Mouse (Mus musculus) hematopoietic stem cell, adult 5-6 weeks (primary cell): ENCODE data around the gene Cep41. TPM values are rescaled to one million over a fixed set of nuclear protein-coding genes. Genes with fewer than 3 reads are reported as not detected.

ENCODE experiments used
- ATAC-seq, 2 experiments: fragments of 125-278 bp in 1 of 2; replicated peaks in 1 of 2; 2 replicates each; pipeline ENCODE4 v1.8.0; 2016 to 2017; ENCODE audit warnings: inconsistent platforms in 2 of 2, mild to moderate bottlenecking in 2 of 2, moderate number of reproducible peaks in 2 of 2, low read depth in 1 of 2, moderate TSS enrichment in 1 of 2; ENCODE audit not compliant: low FRiP score in 2 of 2, poor library complexity in 2 of 2, severe bottlenecking in 2 of 2, insufficient read depth in 1 of 2, low TSS enrichment in 1 of 2
- total RNA-seq: library from RNA; stranded (forward); fragments of 172-1452, 232-1000 nt; gene quantifications from 2 replicates; pipeline ENCODE4 v1.2.3, GENCODE M21; 2017

Gene Cep41
- total RNA-seq, 1 experiment from 2014 or later, result 16.6 TPM

DNA sequence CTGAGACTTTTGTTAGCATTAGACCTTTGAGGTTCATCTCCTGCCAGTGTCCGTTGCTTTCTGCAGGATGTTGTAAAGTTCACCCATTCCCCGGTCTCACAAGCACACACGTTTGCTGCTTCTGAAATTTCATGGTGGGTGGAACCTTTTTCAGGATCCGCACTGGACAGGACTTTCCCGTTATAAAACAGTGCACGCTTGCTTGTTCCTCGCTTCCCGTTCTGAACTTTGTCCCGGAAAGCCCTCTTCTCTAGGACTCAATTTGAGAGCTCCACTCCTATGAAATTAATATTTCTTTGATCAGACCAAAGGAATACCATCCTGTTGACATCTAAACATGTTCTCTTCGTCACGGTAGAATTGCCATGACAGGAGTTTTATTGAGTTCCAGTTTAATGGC is 20.3 kb upstream of the Cep41 start:
- ATAC-seq, result no peak

DNA sequence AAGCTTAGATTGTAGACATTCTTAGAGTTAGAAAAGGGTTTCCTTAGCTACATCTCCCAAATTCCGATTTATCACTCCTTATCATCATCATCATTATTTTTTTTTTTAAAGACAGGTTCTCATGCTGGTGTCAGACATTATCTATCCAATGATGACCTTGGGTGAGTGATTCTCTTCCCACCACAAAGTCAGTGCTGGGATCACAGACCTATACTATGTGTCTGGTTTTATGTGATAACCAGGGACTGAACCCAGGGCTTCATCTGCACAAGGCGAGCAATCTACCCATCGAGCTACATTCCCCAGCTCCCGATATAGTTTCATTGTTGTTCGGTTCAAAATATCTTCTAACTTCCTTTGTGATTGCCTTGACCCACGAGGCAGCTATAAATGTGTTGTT is 19.9 kb upstream of the Cep41 start:
- ATAC-seq, result no peak

DNA sequence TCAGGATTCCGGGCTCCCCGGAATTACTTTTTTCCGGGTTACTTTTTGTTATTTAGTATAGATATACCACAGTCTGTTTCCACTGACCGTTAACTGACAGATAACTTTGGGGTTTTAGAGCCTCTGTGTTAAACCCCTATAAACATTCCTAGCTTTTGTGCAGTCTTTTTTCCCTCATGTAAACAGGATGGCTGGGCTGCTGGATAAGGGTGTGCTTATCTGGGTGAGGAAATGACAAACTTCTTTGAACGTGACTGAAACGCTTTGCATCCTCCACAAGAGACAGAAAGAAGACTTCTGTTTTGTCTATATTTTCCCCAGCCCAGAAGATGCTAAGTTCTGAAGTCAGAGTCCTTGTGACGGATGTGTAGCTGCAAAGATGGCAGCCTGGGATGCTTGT is 18.9 kb upstream of the Cep41 start:
- ATAC-seq, result no peak

DNA sequence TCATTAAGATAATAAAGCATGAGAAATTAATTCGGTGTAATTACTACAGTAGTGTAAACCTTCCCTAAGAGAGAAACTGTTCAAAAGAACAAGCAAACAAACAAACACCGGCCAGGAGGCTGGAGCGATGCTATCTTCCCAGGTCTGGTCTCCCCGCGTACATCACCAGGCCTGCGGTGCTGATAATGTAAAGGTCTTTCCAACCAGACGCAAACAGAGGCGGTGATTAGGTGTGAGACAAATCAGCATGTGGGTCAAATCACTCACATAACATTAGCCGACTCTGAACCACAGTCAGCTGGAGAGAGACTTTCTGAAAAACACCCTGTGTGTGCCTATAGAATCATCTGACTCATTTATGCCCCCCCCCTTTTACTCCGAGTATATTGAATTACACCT is 17.8 kb upstream of the Cep41 start:
- no peak for ATAC-seq

DNA sequence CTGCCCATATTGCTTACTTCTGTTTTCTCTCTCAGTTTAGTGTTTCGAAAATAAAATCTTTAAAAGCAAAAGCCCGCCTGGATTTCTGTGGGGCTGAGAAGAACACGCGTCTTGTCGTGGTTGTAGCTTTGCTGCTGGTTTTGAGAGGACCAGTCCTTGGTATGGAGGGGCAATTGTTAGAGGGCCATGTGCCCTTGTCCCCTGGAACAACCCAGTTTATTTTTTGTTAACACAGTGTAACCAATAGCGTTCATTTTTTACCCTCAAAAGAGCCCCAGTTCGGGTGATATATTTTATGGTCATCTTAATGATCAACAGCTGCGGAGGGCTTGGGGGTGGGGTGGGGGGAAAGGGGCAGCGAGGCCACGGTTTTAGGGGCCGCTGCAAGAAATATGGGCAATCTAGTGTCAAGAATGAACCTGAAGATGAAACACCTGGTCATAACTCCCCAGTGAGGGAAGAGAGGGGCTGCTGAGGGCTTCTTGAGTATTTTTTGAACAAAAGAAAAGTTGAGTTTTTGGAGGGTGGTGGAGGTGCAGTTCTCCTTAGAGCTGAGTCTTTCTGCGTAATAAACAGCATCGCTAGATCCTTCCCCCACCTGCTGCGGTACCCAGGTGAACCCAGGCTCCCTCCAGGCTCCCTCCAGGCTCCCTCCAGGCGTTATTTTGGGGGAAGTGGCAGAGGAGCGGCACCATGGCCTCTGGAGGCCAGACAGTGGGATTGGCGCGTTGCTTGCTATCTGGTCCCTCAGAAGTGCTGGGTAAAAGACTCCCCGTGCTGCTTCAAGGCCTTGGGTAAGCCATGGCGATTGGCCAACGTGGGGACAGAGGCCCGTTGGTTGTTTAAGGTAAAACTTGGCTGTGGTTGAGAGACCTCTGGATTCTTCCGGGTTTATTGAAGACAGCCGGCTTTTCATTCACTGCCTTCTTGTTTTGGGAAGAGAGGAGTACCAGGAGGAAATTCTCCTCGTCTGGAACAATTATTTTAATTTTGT is 17.1 kb upstream of the Cep41 start:
- ATAC-seq, result no peak

DNA sequence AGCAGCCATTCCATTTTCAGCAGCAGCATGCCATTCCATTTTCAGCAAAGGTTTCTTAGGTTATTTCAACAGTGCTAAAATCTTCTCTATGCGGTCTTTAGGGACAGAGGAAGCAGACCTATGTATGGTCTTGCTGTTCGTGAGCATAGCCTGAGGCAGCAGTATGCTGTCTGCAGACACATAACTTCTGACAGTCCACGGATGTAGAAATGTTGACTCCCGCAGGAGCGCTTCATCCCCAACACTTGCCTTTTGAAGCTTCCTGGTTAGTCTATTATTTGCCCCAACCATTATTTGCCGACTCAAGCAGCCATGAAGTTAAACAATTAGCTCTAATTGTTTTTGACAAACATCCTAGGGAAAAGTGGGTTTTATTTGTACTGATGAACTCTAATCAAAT is 15.6 kb upstream of the Cep41 start:
- ATAC-seq, result no peak

DNA sequence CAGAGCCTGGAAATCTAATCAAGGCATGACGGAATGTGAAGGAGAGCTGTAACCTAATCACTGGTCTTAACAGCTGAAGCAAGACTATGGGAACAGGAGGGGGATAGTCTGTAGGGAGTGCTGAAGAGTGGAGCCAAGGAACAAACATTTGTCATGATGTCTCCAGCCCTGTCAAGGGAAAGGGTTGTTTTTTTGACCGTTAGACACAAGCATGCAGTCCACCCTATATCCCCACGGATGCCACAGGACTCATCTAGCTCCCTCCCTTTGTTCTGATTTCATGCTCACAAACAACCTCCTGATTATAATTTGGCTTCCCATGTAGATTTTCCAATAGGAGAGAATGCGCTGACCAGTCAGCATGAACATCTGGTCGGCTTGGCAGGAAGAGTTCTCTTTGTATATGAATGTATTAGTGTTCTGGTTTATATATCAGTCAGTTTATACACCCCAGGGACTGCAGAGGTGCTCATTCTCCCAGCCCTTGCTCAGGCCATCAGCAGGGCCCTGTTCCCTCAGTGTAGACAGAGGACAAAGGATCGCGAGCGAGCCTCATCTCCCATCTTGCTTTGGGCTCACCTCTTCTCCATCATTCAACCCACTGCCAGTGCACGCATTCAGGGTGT is 10.5 kb upstream of the Cep41 start:
- no peak for ATAC-seq

DNA sequence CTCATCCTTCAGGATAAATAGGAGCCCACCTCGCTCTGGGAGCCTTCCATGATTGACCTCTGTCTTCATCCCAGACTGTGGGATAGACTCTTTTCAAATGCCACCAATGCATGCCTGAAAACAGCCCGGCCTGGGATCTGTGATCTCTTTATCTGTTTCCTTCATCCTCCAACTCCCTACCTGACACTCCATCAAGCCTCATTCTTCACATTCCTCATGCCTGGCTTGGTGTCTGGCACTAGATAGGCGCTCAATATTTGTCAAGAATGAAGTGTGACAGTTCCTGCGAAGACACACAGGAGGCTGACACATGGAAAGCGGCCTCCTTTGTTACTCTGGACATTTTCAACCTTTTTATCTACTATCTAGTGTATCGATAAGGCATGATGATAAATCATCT is 9.9 kb upstream of the Cep41 start:
- no peak for ATAC-seq

DNA sequence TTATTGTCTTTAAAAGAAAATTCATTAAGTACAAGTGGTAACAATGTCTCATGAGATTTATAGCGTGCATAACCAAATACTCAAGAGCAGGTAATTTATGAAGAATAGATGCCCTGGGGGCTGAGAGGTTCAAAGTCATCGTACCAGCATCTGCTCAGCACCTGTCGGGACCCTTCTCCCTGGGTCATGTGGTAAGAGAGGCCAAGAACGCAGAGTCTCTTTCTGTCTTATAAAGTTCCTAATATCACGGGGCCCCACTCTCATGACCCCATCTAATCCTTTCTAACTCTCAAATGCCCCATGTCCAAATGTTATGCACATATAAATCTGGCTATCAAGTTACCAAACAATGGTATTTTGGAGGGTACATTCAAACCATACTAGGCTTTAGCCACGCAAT is 9.3 kb upstream of the Cep41 start:
- no peak for ATAC-seq

DNA sequence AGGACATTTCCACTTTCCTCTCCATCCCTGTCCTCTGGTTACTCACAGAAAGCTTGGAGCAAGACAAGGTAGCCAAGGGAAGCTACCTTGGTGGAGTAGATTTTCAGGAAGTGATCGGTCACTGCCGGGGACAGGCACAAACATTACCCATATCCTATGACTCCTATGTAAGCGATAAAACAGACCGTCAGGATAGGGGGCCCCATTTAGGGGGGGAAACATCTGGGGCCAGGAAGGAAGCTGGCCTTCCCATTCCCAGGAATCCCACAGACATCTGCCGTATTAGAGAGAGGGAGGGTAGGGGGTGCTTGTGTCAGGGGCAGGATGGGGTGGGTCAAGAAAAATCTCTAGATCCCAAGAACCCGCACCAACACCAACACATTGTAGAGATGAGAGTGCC is 6.6 kb upstream of the Cep41 start:
- ATAC-seq, result no peak

DNA sequence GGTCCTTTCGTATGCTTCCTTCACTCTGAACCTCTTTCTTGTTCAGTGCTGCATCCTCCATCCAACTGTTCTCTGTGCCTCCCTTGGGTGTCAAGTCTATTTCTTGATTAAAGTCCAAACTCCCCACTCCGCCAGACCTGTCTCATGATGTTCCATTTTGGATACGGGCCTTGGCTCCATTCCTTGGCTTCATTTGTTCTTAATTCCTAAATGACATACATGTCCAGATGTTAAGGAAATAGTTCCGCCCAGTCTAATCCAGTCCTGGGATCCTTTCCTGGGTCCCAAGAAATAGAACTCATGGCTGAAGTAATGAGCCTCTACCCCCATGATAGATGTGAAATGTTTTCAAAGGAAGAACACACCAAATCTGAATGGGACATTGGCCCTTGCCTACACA is 4.5 kb upstream of the Cep41 start:
- no peak for ATAC-seq

DNA sequence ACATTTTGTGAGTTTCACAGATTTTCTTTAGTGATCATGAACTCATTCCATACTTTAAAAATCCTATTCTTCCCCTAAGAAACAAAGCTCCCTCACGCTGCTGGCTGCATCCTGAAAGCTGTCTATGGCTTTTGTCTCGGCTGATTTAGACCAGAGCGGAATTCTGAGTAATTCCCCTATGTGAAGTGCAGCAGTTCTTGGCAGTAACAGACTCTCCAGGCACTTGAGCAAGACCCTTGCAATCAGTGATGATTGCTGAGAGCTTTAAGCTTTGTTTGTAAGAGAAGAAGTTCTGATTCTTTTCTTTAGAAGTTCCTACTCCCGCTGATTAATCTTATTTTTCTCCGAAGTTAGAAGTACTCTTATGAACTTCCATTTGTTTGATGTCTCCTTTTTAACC is 3.9 kb upstream of the Cep41 start:
- no peak for ATAC-seq

DNA sequence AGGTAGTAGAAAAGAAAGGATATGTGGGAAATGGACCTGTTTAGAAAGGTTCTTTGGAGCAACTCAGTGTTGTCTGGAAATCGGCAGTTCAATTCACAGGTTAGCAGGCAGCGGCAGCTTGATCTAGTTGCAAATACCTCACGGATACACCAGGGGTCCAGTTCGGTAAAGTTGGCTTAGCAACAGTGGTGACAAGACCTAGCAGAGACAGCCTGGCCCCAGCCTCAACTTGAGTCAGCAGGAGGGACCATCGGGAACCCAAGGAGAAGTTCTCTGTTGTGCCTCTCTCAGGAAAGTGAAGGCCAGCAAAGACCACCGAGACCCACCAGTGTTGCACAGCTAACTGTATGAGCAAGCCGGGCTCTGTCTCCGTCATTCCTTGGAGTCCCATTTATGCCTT is 1.6 kb upstream of the Cep41 start:
- no peak for ATAC-seq

DNA sequence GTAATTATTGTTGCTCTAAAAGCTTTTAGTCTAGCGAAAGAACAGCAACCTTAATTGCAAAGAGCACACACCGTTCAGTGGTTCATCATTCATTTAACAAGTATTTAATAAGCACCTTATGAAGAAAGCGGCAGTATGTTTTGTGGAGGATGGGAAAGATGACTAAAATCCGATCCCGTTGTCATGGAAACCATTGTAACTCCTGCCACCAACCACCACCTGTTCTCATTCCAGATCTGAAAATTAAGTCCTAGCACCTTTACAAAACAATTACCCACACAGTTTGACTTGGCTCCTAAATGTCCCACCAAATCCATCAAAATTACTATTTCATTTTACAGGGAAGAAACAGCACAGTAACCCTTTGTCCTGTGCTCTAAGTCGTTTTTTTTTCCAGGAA is 660 bp upstream of the Cep41 start:
- no peak for ATAC-seq

DNA sequence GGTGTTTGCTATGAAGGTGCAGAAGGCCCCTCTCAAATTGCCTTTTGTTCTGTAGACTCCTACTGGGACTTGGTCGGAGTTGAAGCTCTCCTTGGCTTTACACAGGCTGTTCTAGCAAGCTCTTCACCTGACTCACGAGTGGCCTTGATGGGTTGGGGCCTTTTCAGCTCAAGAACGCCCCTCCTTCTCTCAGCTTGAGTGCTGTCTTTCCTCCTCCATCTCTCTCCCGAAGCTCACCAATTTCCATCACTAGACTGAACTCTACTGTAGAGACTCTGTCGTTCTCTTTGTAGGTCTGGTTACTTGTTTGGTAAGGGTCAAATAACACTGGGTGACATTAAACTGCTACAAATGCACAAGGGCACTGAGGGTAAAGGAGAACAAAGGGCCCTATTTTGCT is 723 bp downstream of the Cep41 start:
- ATAC-seq, result no peak

DNA sequence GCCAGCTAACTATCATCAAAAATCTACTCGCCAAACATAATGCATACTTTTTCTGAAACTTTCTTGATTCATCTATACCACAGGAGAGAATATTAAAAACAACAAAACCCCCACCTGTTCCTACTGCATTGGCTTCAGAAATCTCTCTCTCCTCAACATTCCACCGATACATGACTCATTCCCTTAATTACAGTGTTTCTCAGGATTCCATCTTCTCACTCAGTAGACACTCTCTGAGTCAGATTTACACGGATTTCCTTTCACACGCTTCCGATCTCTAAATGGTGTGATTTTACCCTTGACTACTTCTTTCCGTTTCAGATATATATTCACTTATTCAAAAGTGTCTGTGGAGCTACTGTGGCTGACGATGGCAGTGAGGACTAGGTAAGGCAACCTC is 6.4 kb downstream of the Cep41 start:
- no peak for ATAC-seq

DNA sequence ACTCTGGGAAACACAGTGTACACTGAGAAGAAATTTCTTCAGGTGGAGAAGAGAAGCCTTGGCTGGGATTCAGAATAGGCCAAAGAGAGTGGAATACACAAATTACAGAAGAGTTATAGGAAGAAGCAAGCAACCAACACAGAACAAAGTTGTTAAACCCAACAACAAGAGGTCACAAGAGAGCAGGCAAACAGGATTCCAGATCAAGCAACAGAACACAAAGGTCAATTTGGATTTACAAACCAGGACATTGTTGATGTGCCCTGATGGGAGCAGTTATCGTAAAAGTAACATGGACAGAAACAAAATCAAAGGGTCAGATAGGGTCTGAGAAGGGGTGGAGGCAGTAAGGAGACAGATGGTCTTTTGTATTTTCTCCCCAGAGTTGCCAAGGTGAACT is 9.0 kb downstream of the Cep41 start:
- no peak for ATAC-seq

DNA sequence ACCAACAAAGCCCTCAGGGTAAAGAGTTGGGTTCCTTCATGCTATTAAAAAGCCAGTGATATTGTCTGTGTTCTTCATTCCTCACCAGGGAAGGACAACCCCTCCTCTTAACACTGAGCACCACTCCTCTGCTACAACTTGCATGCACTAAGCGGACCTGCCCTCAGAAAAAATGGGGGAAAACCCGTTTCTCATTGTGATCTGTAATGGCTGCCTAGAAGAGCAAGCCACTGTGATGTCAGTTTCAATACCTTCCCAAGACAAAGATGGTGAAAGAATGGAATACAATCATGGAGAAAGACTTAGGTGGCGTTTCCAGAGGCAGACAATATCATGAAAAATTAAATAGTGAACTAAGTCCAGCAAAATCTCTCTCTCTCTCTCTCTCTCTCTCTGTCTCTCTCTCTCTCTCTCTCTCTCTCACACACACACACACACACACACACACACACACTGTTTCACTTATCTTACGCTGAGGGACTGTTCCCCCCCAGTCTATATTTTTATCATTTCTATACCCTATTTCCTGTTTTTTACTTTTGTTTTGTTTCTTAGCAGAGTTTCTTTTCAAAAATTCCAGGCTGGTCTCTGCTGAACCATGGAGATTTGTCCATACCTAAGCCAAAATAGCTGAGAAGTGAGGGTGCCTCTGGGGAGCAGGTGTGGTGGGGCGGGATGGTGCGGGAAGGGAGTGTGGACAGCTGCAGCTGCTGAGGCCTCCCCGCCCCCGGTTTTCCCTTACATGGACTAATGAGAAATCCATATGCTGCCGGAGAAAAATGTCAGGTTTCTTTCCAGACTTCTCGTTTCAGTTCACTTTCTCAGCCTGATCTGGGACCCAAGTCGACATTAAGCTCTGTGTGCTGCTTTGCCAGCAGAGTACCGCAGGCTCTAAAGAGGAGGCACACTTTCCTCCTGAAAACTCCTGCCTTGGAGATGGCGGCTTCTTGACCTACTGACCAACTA is 11.3 kb downstream of the Cep41 start:
- no peak for ATAC-seq
